Mouse (Mus musculus): ENCODE data around the gene Sctr.

DNA sequence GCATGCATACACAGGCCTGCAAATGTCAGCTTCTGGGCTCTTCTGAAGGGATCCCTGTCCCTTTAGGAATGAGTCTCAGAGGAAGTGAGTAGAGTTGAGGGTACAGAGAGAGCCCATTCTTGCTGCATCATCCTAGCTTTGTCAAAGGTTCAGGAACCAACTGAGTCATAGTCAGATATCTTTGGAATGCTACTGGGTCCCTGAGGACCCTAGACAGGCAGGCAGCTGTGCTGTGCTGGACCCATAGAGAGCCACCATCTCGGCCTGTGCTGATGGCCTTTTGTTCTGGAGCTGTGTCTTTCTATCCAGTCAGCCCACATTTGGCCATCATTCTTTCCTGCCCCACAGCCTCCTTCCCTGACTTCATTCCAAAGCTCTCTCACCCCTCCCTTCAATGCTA, 28.1 kb downstream of the Sctr start:
- TF ChIP-seq GATA1 (IDR thresholded peaks at IDR 0.05; ENCODE audit: borderline replicate concordance, low read length) (no peak), FLI1 (IDR thresholded peaks at IDR 0.05; ENCODE audit: low read length) (no peak)

Data from megakaryocyte, embryonic 14.5 days (primary cell).